Mouse (Mus musculus) brain, adult 2 months (tissue): ENCODE results near the gene Cpn1.
A peak's percentile ranks its signal among the peaks of the same experiment; 100 is the strongest.

Source experiments
- DNase-seq: peaks from one replicate; pipeline ENCODE4 v3.0.0; 2011; ENCODE audit warnings: low read depth, low spot score

Cpn1 gene

GRCm38 (mm10) chr19:43939769-43940689 is 46.3 kb downstream of the Cpn1 start, which contains the start of gene Dnmbp:
Gene Dnmbp, minus strand, starts transcription at chr19:43940191.
- peak; percentile 82 for DNase-seq

- peak; percentile 20 for DNase-seq
These were observed 47.1 kb downstream of the Cpn1 start for GRCm38 (mm10) chr19:43939171-43939768.

- DNase-seq = no peak
These were observed 48.0 kb downstream of the Cpn1 start for GRCm38 (mm10) chr19:43938355-43938754.

- no peak for DNase-seq
These were observed 55.4 kb downstream of the Cpn1 start for GRCm38 (mm10) chr19:43930926-43931325.

- no peak for DNase-seq
These were observed 56.0 kb downstream of the Cpn1 start for GRCm38 (mm10) chr19:43930366-43930765.

- DNase-seq = no peak
These were observed 56.5 kb downstream of the Cpn1 start for GRCm38 (mm10) chr19:43929869-43930268.

GRCm38 (mm10) chr19:43927967-43928366 is 58.4 kb downstream of the Cpn1 start:
- DNase-seq = peak; percentile 59

GRCm38 (mm10) chr19:43927057-43927456 is 59.3 kb downstream of the Cpn1 start:
- DNase-seq = peak; percentile 86

GRCm38 (mm10) chr19:43926141-43926987 is 60.0 kb downstream of the Cpn1 start:
- peak; percentile 30 for DNase-seq

- no peak for DNase-seq
These were observed 62.0 kb downstream of the Cpn1 start for GRCm38 (mm10) chr19:43924361-43924760.

GRCm38 (mm10) chr19:43922963-43923362 is 63.4 kb downstream of the Cpn1 start:
- no peak for DNase-seq

GRCm38 (mm10) chr19:43921410-43921809 is 64.9 kb downstream of the Cpn1 start:
- no peak for DNase-seq

- DNase-seq = no peak
These were observed 65.7 kb downstream of the Cpn1 start for GRCm38 (mm10) chr19:43920453-43921300.

- DNase-seq = no peak
These were observed 66.5 kb downstream of the Cpn1 start for GRCm38 (mm10) chr19:43919841-43920240.

- DNase-seq = no peak
These were observed 67.5 kb downstream of the Cpn1 start for GRCm38 (mm10) chr19:43918834-43919233.

- no peak for DNase-seq
These were observed 68.6 kb downstream of the Cpn1 start for GRCm38 (mm10) chr19:43917763-43918162.

- DNase-seq = no peak
These were observed 69.0 kb downstream of the Cpn1 start for GRCm38 (mm10) chr19:43917406-43917691.

GRCm38 (mm10) chr19:43916586-43917405 is 69.6 kb downstream of the Cpn1 start:
- DNase-seq = peak; percentile 29

GRCm38 (mm10) chr19:43915431-43915830 is 70.9 kb downstream of the Cpn1 start:
- no peak for DNase-seq

GRCm38 (mm10) chr19:43914986-43915385 is 71.4 kb downstream of the Cpn1 start:
- DNase-seq = no peak
